Mouse (Mus musculus): ENCODE data around the gene Vgf. TPM values are rescaled to one million over a fixed set of nuclear protein-coding genes. Genes with fewer than 3 reads are reported as not detected.

The Vgf gene
- polyA plus RNA-seq, 2 experiments: 0.04 TPM; not detected in 1

GRCm38 (mm10) chr5:136984828-136985227 lies 41.4 kb upstream of the Vgf start:
- peaks cover 0 to 13% of the 10 kb centered on the region in 2 experiments; a peak in 2 of 4 replicates for H3K4me1 ChIP-seq (replicated peaks; ENCODE audit: control insufficient read depth in 2 of 2, insufficient read depth in 2 of 2, low read length in 1 of 2)
- 61% methylated on average over 14 of the region's 14 CpGs for WGBS (ENCODE audit: insufficient replicate concordance)
- H3K36me3 ChIP-seq (replicated peaks; ENCODE audit: control insufficient read depth, insufficient read depth, low read depth): peaks cover 3% of the 10 kb centered on the region
- no peak overlapping the region for H3K9ac ChIP-seq (replicated peaks)
- H3K27ac ChIP-seq: no peak overlapping the region
- H3K27me3 ChIP-seq (ENCODE audit: control insufficient read depth, insufficient read depth, low read length): no peaks in the 10 kb centered on the region
- DNase-seq (ENCODE audit: low read depth in 3 of 3, low spot score in 3 of 3) (no peak), ATAC-seq (ENCODE audit: insufficient read depth) (no peak)
- TF ChIP-seq CTCF (IDR thresholded peaks at IDR 0.05; ENCODE audit: low read depth): no peak
- no peak for TF ChIP-seq EP300 (IDR thresholded peaks at IDR 0.05; ENCODE audit: low read depth)
- H3K4me3 ChIP-seq (ENCODE audit: insufficient read depth in 1 of 2, low read depth in 2 of 2, low read length in 2 of 2): no peak overlapping the region
- H3K9me3 ChIP-seq (ENCODE audit: control insufficient read depth, low read length): no peaks in the 10 kb centered on the region
- no peak overlapping the region for H3K4me2 ChIP-seq (ENCODE audit: low read depth)

GRCm38 (mm10) chr5:136986695-136987137 lies 39.5 kb upstream of the Vgf start, which contains the start of gene Plod3:
TSS of gene Plod3 (plus strand) at chr5:136987019.
- DNase-seq (ENCODE audit: low read depth in 3 of 3, low spot score in 3 of 3): peak; percentile 99
- TF ChIP-seq CTCF (IDR thresholded peaks at IDR 0.05; ENCODE audit: low read depth) (peak; percentile 18; the same call in 1 of the 2 replicates), EP300 (IDR thresholded peaks at IDR 0.05; ENCODE audit: low read depth) (no peak)
- Histone ChIP-seq H3K36me3 (replicated peaks; ENCODE audit: control insufficient read depth, insufficient read depth, low read depth) (no peaks in the 10 kb centered on the region), H3K27me3 (ENCODE audit: control insufficient read depth, insufficient read depth, low read length) (no peaks in the 10 kb centered on the region), H3K9ac (replicated peaks) (peak within 1 kb of the TSS; percentile 93), H3K4me1 (replicated peaks; ENCODE audit: control insufficient read depth in 2 of 2, insufficient read depth in 2 of 2, low read length in 1 of 2) (peaks cover 0 to 13% of the 10 kb centered on the region in 2 experiments; a peak in 2 of 4 replicates), H3K27ac (peak within 1 kb of the TSS; percentile 75), H3K4me2 (ENCODE audit: low read depth) (peak within 1 kb of the TSS; percentile 92), H3K9me3 (ENCODE audit: control insufficient read depth, low read length) (no peaks in the 10 kb centered on the region), H3K4me3 (ENCODE audit: insufficient read depth in 1 of 2, low read depth in 2 of 2, low read length in 2 of 2) (peak within 1 kb of the TSS; percentile 93 to 98)
- under 1% methylated on average over 26 of the region's 26 CpGs for WGBS (ENCODE audit: insufficient replicate concordance)
- ATAC-seq (ENCODE audit: insufficient read depth): peak; percentile 92

- Histone ChIP-seq H3K4me2 (ENCODE audit: low read depth) (peak overlapping the region; percentile 92), H3K9ac (replicated peaks) (peak overlapping the region; percentile 93)
- TF ChIP-seq EP300 (IDR thresholded peaks at IDR 0.05; ENCODE audit: low read depth): no peak
Observed at GRCm38 (mm10) chr5:136987138-136987933, 38.9 kb upstream of the Vgf start.

GRCm38 (mm10) chr5:136987934-136988271 lies 38.3 kb upstream of the Vgf start, which contains the start of gene Znhit1:
TSS of gene Znhit1 (minus strand) at chr5:136988021.
- H3K4me2 ChIP-seq (ENCODE audit: low read depth): peak within 1 kb of the TSS; percentile 92
- TF ChIP-seq CTCF (IDR thresholded peaks at IDR 0.05; ENCODE audit: low read depth) (no peak), EP300 (IDR thresholded peaks at IDR 0.05; ENCODE audit: low read depth) (no peak)
- no peak for ATAC-seq (ENCODE audit: insufficient read depth)

More at GRCm38 (mm10) chr5:136987138-136987933, 38.9 kb upstream of the Vgf start:
- Histone ChIP-seq H3K9me3 (ENCODE audit: control insufficient read depth, low read length) (no peaks in the 10 kb centered on the region), H3K36me3 (replicated peaks; ENCODE audit: control insufficient read depth, insufficient read depth, low read depth) (no peaks in the 10 kb centered on the region), H3K27ac (peak overlapping the region; percentile 75), H3K4me1 (replicated peaks; ENCODE audit: control insufficient read depth in 2 of 2, insufficient read depth in 2 of 2, low read length in 1 of 2) (peaks cover 0 to 13% of the 10 kb centered on the region in 2 experiments; a peak in 2 of 4 replicates), H3K4me3 (ENCODE audit: insufficient read depth in 1 of 2, low read depth in 2 of 2, low read length in 2 of 2) (peak overlapping the region; percentile 93 to 98), H3K27me3 (ENCODE audit: control insufficient read depth, insufficient read depth, low read length) (no peaks in the 10 kb centered on the region)
- WGBS (ENCODE audit: insufficient replicate concordance): under 1% methylated on average over 67 of the region's 67 CpGs
- peak; percentile 59 to 78 (median 64) for DNase-seq (ENCODE audit: low read depth in 3 of 3, low spot score in 3 of 3)
- ATAC-seq (ENCODE audit: insufficient read depth): peak; percentile 68

GRCm38 (mm10) chr5:136988420-136988819 lies 37.8 kb upstream of the Vgf start:
- Histone ChIP-seq H3K4me3 (ENCODE audit: insufficient read depth in 1 of 2, low read depth in 2 of 2, low read length in 2 of 2) (peak overlapping the region; percentile 93 to 98; a peak in 3 of 4 replicates), H3K4me1 (replicated peaks; ENCODE audit: control insufficient read depth in 2 of 2, insufficient read depth in 2 of 2, low read length in 1 of 2) (peaks cover 0 to 13% of the 10 kb centered on the region in 2 experiments; a peak in 2 of 4 replicates), H3K9ac (replicated peaks) (no peak overlapping the region), H3K4me2 (ENCODE audit: low read depth) (peak overlapping the region; percentile 92), H3K27ac (no peak overlapping the region), H3K27me3 (ENCODE audit: control insufficient read depth, insufficient read depth, low read length) (no peaks in the 10 kb centered on the region), H3K9me3 (ENCODE audit: control insufficient read depth, low read length) (no peaks in the 10 kb centered on the region), H3K36me3 (replicated peaks; ENCODE audit: control insufficient read depth, insufficient read depth, low read depth) (no peaks in the 10 kb centered on the region)
- 55% methylated on average over 7 of the region's 7 CpGs for WGBS (ENCODE audit: insufficient replicate concordance)
- ATAC-seq (ENCODE audit: insufficient read depth): no peak
- TF ChIP-seq CTCF (IDR thresholded peaks at IDR 0.05; ENCODE audit: low read depth) (no peak), EP300 (IDR thresholded peaks at IDR 0.05; ENCODE audit: low read depth) (no peak)
- no peak for DNase-seq (ENCODE audit: low read depth in 3 of 3, low spot score in 3 of 3)

More at GRCm38 (mm10) chr5:136987934-136988271, 38.3 kb upstream of the Vgf start, which contains the start of gene Znhit1:
- no peaks in the 10 kb centered on the region for H3K36me3 ChIP-seq (replicated peaks; ENCODE audit: control insufficient read depth, insufficient read depth, low read depth)
- WGBS (ENCODE audit: insufficient replicate concordance): 5% methylated on average over 12 of the region's 12 CpGs
- no peak for DNase-seq (ENCODE audit: low read depth in 3 of 3, low spot score in 3 of 3)
- peaks cover 0 to 13% of the 10 kb centered on the region in 2 experiments; a peak in 2 of 4 replicates for H3K4me1 ChIP-seq (replicated peaks; ENCODE audit: control insufficient read depth in 2 of 2, insufficient read depth in 2 of 2, low read length in 1 of 2)
- H3K27me3 ChIP-seq (ENCODE audit: control insufficient read depth, insufficient read depth, low read length): no peaks in the 10 kb centered on the region
- H3K9me3 ChIP-seq (ENCODE audit: control insufficient read depth, low read length): no peaks in the 10 kb centered on the region
- H3K4me3 ChIP-seq (ENCODE audit: insufficient read depth in 1 of 2, low read depth in 2 of 2, low read length in 2 of 2): peak within 1 kb of the TSS; percentile 93 to 98
- peak within 1 kb of the TSS; percentile 75 for H3K27ac ChIP-seq
- H3K9ac ChIP-seq (replicated peaks): peak within 1 kb of the TSS; percentile 93
